Mouse (Mus musculus) lung, embryonic 16.5 days (tissue): ENCODE results near the gene Ttc7. TPM values are rescaled to one million over a fixed set of nuclear protein-coding genes. Genes with fewer than 3 reads are reported as not detected.

Experiments
- polyA plus RNA-seq: library from polyadenylated mRNA; unstranded; fragments of >200 nt; fragmentation: Nextera tagmentation; extraction: Ambion mirVana; gene quantifications from 2 replicates; pipeline ENCODE4 v1.2.1, GENCODE M21; 2015

Gene Ttc7
- polyA plus RNA-seq, 1 experiment from 2014 or later, result 6.4 TPM

Other genes with a start within 250 kb of the Ttc7 start
- gene Socs5, start 175.2 kb upstream of the Ttc7 start, polyA plus RNA-seq, result 10.5 and 11.6 TPM in 2 replicates
- gene Mcfd2, start 17.0 kb upstream of the Ttc7 start, polyA plus RNA-seq, result 113 and 118 TPM in 2 replicates
- gene Stpg4, start 144.9 kb downstream of the Ttc7 start, polyA plus RNA-seq, result not detected in 2 replicates
- gene Calm2, start 164.0 kb downstream of the Ttc7 start, polyA plus RNA-seq, result 1,010 and 1,035 TPM in 2 replicates